ENCODE assay signal across 11 mouse cellular contexts in the genomic region with DNA sequence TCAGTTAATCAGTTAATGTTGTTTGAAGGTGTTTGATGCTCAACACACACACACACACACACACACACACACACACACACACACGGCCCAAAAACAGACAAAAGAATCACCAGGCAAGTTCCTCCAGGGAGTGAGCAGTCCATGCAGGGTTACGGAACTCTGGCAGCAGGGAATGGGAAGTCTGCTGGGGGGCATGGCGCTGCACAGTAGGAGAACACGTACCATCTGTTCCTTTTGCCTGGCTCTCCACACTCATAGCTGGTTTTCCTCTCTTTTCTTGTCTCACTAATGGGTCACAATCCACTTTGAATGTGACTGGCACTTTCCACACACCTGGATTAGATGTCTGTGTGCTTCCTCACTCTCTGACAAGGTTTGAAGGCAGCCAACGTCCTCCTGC.
"Had no signal": no experiment of that assay in that cellular context is flagged by ENCODE, and none has a peak within 500 bp of the region (broad histone marks: within the 10 kb centered on the region; RNA-seq: fewer than 3 reads in every experiment).

No protein-coding gene starts in this region.

- DNase-seq: kidney, adult 18-20 months; kidney, postnatal 36 days; lung, embryonic 14.5 days; lung, postnatal 10 days; lung, postnatal 4 days; retina, postnatal 1 day; right cerebral cortex, postnatal 4 days; spleen, adult 18-20 months; thymus, adult 2 months; thymus, postnatal 25 days had no signal

- ATAC-seq: midbrain, embryonic 16.5 days had no signal
